Mouse (Mus musculus) cerebellum, adult 2 months (tissue): Measurements from ENCODE around the gene Cfl1. TPM values are rescaled to one million over a fixed set of nuclear protein-coding genes. Genes with fewer than 3 reads are reported as not detected.
"Not testable (repeated sequence)": the region's sequence is repeated elsewhere in the genome, so short reads cannot be mapped to it uniquely, and the experiment has no call there.

Experiments
- DNase-seq, 2 experiments: peaks; one replicate each; pipeline ENCODE4 v3.0.0; 2021
- H3K27ac ChIP-seq: fragments of 200-500 bp; 2 replicates; pipeline ENCODE4 v1.5.1; 2012; ENCODE audit warnings: low read length, control low read depth, inconsistent platforms; ENCODE audit not compliant: insufficient read depth
- H3K27me3 ChIP-seq: fragments of 200-500 bp; 2 replicates; pipeline ENCODE4 v1.6.1; 2012; ENCODE audit warnings: inconsistent platforms, mild to moderate bottlenecking, low read length, moderate library complexity; ENCODE audit not compliant: control insufficient read depth, insufficient read depth
- H3K4me1 ChIP-seq: fragments of 200-500 bp; 2 replicates; pipeline ENCODE4 v1.6.1; 2011; ENCODE audit warnings: low read length; ENCODE audit not compliant: control insufficient read depth, insufficient read depth
- H3K4me3 ChIP-seq: fragments of 200-500 bp; replicated peaks from 2 replicates; pipeline ENCODE3; 2011; ENCODE audit warnings: mild to moderate bottlenecking, low read depth, low read length, control low read depth; ENCODE audit not compliant: insufficient read depth
- CTCF ChIP-seq: fragments of 200-500 bp; IDR thresholded peaks from 2 replicates; pipeline ENCODE4 v1.5.1; 2011; ENCODE audit warnings: low read depth, mild to moderate bottlenecking, control low read depth, low read length, moderate library complexity, borderline replicate concordance; ENCODE audit not compliant: insufficient read depth
- POLR2A ChIP-seq: fragments of 200-500 bp; IDR thresholded peaks from 2 replicates; pipeline ENCODE4 v1.6.1; 2011; ENCODE audit warnings: low read length, control low read depth, borderline replicate concordance; ENCODE audit not compliant: insufficient read depth
- WGBS: fragments of 180-500 bp; shearing (Covaris S2); methylation state at CpG from one replicate; pipeline ENCODE4 v1.1.7; 2018; 5-methylcytosine and 5-hydroxymethylcytosine counted together
- polyA plus RNA-seq: library from polyadenylated mRNA; depleted of rRNA; stranded (reverse); fragments of >200 nt; gene quantifications from 2 replicates; pipeline ENCODE4 v1.2.3, GENCODE M21; 2012

Cfl1 gene
- polyA plus RNA-seq, 1 experiment = 1,193 TPM

DNA sequence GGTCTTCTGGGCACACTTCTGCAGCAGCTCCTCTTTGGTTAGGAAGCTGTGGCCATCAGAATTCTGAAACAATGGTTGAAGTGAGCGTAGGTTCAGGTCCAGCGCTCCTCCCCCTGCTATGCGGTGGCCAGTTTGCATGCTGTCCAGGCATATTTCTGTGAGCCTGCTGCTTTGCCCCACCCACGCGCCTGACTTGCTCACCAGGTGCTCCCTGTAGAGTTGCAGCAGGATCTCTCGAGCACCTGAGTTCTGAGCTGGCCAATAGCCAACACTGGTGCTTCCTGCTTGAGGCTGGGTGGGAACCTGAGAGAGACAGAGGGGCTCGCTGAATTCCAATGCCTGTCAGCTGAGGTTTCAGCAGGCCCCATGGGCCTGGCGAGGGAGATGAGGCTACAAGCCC is 4.0 kb upstream of the Cfl1 start:
- H3K4me1 ChIP-seq = peaks cover 39% of the 10 kb centered on the region
- peak overlapping the region; percentile 31 for H3K4me3 ChIP-seq
- peak overlapping the region; percentile 90 for H3K27ac ChIP-seq
- DNase-seq = peak; percentile 81 to 84
- no peaks in the 10 kb centered on the region for H3K27me3 ChIP-seq
- WGBS = 6% methylated on average over 8 of the region's 8 CpGs
- peak; percentile 22; the same call in 1 of the 2 replicates for TF ChIP-seq POLR2A
- TF ChIP-seq CTCF = no peak

DNA sequence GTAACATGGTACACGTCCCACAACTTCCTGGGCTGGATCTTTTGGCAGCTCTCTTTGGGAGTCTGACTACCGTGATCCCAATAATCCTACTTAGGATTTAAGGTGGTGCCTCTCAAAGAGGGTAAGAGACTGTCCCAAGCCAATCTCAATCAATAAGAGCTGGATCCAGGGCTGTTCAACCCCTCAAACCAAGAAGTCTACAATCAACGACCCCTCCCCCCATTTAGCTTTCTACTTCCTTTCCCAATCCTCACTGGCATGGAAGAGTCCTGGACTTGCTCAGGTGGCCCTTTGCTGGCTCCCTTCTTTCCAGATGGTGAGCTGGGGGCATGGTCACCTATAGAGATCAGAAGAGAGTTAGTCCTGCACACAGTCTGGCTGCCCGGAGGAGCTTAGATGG is 3.5 kb upstream of the Cfl1 start:
- TF ChIP-seq POLR2A (no peak), CTCF (no peak)
- Histone ChIP-seq H3K4me3 (peak overlapping the region; percentile 66), H3K27ac (peak overlapping the region; percentile 90), H3K27me3 (no peaks in the 10 kb centered on the region), H3K4me1 (peaks cover 39% of the 10 kb centered on the region)
- 30% methylated on average over 4 of the region's 4 CpGs for WGBS
- no peak for DNase-seq

DNA sequence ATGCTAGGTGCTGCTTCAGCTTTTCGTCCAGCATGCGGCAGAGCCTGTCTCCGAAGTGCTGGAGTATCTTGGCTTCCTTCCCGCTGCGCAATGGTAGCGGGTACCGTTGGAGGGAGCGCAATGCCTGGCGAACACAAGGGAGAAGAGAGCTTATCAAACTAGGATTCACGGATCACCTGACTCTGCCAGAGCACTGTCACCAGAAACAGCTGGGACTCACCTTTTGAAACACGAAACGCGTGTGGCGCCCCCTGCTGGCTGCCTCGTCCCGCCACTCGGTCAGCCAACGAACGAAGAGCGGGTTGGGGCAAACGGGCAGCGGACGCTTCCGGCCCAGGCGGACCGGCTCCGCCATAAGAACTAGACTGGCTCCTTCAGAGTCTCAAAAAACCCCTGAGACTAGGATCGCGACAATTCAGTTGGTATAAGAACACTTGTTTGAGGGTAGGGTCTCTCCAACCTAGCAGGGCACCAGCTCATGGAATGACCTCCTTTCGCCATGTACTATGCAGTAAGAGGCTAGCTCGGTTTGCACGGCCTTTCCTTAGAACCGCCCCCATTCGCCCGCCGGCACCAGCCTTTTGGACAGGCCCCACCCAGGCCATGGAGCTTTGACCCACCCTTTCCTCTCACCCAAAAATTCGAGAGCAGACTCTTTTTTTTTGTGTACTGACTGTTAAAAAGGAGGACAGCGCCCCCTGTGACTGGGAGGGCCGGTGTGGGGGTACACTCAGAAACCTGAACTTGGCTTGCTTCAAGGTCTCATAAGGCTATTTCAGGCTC is 2.3 kb upstream of the Cfl1 start, which contains the start of gene Mus81:
TSS of gene Mus81 (minus strand) at position 635 of the 783 bp plus-strand sequence.
- under 1% methylated on average over 39 of the region's 39 CpGs for WGBS
- Histone ChIP-seq H3K4me3 (peak within 1 kb of the TSS; percentile 68), H3K27ac (peak within 1 kb of the TSS; percentile 92), H3K4me1 (peaks cover 38% of the 10 kb centered on the region), H3K27me3 (no peaks in the 10 kb centered on the region)
- DNase-seq = peak; percentile 97 to 98
- TF ChIP-seq CTCF (peak; percentile 78), POLR2A (peak; percentile 83; the same call in 1 of the 2 replicates)

DNA sequence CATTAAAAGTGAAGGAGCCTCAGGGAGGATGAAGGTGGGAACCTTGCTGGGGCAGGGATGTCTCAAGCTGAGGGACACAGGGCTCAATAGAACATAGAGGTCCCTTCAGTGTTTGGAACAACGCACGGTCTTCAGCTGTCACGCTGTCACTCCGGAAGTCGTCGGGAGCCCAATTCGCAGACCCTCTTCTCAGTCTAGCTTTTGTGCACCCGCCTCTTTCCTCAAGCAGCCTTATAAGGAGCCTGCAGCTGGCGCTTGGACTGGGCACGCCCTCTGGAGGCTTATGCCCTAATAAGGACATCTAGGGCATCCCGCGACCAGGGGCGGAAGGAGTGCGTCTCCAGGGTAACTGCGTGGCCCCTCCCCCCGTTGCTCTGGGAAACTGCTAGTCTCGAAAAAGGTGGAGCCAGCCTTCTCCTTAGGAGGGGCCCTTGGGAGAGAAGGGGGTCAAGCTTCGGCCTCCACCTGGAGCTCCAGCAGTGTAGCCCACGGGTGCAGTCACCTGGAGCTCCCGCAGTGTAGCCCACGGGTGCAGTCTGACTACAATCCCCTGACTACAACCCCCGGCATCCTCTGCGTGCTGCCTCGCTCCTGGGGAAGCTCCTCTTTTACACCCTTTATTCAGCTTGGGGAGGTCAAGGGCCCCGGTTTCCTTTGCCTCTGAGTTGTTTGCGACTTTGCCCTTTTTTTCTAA is 1.2 kb upstream of the Cfl1 start:
- WGBS = under 1% methylated on average over 26 of the region's 26 CpGs
- peak overlapping the region; percentile 92 for H3K27ac ChIP-seq
- peak overlapping the region; percentile 68 for H3K4me3 ChIP-seq
- peak; percentile 96 to 97 for DNase-seq
- H3K4me1 ChIP-seq = peaks cover 29% of the 10 kb centered on the region
- TF ChIP-seq POLR2A (peak; percentile 64; the same call in 1 of the 2 replicates), CTCF (no peak)
- H3K27me3 ChIP-seq = no peaks in the 10 kb centered on the region

DNA sequence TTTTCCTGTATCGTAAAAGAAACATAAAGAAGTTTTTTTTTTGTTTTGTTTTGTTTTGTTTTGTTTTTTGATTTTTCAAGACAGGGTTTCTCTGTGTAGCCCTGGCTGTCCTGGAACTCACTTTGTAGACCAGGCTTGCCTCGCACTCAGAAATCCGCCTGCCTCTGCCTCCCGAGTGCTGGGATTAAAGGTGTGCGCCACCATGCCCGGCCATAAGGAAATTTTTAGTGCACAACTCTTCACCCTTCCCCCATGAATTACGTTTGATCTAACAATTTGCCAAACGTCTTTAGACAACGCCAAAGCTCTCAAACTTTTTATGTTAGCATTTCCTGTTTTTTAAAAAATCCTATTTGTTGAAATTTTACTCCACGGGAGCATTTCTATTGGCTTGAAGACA is 534 bp upstream of the Cfl1 start:
- H3K4me1 ChIP-seq = peaks cover 24% of the 10 kb centered on the region
- not testable (repeated sequence) for H3K27me3 ChIP-seq, H3K4me3 ChIP-seq, H3K27ac ChIP-seq
- DNase-seq = peak in 1 of 2 experiments; percentile 34
- whole genome bisulfite sequencing = 22% methylated on average over 10 of the region's 10 CpGs

DNA sequence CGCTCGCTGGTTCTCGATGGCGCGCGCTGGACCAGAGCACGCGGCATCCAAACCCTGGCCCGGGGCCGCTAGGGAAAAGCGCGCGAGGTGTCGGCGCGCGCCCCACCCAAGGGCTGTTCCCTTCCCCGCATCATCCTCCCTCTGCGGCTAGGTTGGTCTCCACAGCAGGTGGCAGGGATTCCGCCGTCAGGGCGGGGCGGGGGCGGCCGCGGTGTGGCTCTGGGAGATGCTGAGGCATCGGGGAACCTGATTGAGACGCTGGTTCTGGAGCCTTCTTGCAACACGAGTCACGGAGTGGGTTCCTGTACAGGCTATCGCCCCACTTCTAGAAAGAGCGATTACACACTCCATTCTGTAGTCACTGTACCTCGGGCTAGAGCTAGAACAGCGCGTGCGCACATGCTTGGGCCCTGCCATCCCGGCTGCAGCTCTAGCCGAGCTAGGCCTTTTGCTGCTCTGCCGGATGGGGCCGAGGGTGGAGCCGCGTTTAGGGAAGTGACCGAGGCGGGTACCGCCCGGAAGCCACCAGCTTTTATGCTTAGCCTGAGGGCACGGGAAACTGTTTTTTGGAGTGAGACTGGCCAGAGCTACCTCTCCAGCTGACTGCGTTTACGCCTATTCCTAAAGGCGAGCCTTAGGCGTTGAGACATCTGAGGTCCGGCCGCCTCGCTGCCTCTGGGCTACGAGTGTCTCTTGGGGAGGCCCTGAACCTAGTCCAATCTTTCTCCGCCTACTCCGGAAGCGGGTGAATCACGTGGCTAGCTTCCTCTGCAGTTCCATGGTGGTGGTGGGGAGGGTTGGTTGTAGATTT is 848 bp downstream of the Cfl1 start:
- Histone ChIP-seq H3K4me1 (peaks cover 12% of the 10 kb centered on the region), H3K4me3 (peak overlapping the region; percentile 88), H3K27me3 (no peaks in the 10 kb centered on the region), H3K27ac (peak overlapping the region; percentile 69)
- under 1% methylated on average over 59 of the region's 59 CpGs for WGBS
- peak; percentile 83 to 85 for DNase-seq
- TF ChIP-seq CTCF (no peak), POLR2A (peak; percentile 42; the same call in 1 of the 2 replicates)

DNA sequence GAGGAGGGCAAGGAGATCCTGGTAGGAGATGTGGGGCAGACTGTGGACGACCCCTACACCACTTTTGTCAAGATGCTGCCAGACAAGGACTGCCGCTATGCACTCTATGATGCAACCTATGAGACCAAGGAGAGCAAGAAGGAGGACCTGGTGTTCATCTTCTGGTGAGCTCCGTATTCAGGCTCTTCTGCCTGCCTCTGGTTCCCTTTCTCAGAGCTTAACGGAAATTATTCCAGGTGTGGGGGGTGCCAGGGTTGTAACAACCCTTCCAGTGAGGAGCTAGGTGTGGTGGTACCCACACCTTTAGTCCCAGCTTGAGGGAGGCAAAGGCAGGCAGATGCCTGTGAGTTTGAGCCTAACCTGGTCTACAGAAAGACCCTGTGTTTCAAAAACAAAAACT is 2.4 kb downstream of the Cfl1 start:
- Histone ChIP-seq H3K27ac (no peak overlapping the region), H3K27me3 (no peaks in the 10 kb centered on the region), H3K4me3 (no peak overlapping the region), H3K4me1 (peaks cover 6% of the 10 kb centered on the region)
- DNase-seq = no peak
- 54% methylated on average over 4 of the region's 4 CpGs for WGBS
- no peak for TF ChIP-seq CTCF
- TF ChIP-seq POLR2A = no peak

DNA sequence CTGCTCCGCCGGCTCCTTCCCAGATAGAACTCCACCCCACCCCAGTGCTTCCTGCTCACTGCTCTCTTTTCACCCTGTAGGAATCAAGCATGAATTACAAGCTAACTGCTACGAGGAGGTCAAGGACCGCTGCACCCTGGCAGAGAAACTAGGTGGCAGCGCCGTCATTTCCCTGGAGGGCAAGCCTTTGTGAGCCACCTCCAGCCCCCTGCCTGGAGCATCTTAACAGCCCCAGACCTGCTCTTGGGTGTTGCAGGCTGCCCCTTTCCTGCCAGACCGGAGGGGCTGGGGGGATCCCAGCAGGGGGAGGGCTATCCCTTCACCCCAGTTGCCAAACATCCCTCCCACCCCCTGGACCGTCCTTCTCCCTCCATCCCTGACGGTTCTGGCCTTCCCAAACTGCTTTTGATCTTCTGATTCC is 3.1 kb downstream of the Cfl1 start:
- not testable (repeated sequence) for DNase-seq, H3K27me3 ChIP-seq, H3K27ac ChIP-seq, H3K4me1 ChIP-seq, H3K4me3 ChIP-seq
- 28% methylated on average over 9 of the region's 9 CpGs for WGBS
